Mouse (Mus musculus): ENCODE measurements at regions not wholly inside any gene's neighbourhood (a gene's known extent, or its start where the extent isn't known, plus 50 kb on each side); places are given as distances from the start of the nearest gene placed in this dataset.

GRCm38 (mm10) chr3:150752787-150753186 lies 684.9 kb upstream of the Adgrl4 start:
- DNase-seq (ENCODE audit: low spot score): no peak

DNA sequence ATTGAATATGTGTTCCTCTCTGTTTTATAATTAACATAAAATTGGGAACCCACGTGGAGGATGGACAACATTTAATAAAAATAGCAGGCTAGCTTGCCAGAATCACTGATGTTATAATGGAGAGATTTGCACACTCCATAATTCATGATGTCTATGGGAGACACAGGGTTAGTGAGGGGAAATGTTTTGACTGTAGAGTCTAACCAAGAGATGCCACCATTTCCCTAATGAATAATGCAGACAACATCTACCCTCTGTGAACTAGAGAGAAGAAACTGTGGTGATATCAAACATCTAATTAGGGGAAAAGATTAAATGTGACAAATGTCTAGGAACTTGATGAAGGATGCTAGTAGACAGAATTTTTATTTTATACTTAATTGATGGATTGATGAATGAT lies 677.8 kb upstream of the Adgrl4 start:
- DNase-seq (ENCODE audit: low spot score): no peak

DNA sequence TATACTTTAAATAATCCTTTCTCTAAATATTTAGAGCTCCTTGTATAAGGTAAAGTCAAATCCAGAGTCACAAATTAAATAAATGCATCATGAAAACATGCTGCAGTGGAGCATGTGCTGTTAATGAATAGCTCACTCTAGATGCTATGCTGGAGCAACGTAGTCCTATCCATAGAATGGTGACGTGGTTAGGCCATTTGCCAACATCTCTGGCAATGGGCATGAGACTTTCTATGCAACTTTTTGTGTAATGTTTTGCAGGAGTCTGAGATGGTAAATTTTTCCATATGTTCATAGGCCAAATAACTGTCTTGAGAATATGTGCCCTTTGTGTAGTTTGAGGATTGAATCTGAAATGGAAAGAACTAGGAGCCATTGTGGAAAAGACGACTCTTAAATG lies 653.1 kb upstream of the Adgrl4 start:
- DNase-seq (ENCODE audit: low spot score): no peak

DNA sequence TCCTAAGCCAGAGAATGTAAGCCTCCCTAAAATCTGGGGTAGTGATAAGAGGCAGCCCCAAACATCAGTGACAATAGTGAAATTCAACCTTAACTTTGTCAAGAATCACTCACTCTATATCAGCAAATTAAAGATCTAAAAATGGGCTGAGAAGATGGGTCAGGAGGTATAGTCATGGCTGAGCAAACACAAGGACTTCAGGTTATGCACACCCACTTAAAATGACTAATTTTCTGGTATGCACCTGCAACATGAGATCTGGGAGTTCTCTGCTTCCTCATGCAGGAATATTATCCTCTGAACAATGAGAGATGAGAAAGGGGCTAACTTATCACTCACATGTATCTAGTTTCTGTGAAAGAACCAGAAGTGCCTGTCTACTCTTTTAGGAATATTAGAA lies 619.9 kb upstream of the Adgrl4 start:
- no peak for DNase-seq (ENCODE audit: low spot score)

GRCm38 (mm10) chr3:150819369-150819768 lies 618.3 kb upstream of the Adgrl4 start:
- no peak for DNase-seq (ENCODE audit: low spot score)

GRCm38 (mm10) chr3:150820039-150820438 lies 617.6 kb upstream of the Adgrl4 start:
- DNase-seq (ENCODE audit: low spot score): peak; percentile 10

DNA sequence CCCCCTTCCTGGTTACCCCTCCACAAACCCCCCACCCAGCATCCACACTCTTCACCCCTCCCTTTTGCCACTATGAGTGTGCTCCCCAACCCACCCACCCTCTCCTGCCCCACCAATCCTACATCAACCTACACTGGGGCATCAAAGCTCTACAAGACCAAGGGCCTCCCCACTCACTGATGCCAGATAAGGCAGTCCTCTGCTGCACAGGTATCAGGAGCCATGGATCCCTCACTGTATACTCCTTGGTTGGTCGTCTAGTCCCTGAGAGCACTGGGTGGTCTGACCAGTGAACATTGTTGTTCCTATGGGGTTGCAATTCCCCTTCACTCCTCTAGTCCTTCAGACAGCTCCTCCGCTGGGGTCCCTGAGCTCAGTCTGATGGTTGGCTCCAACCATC lies 591.7 kb upstream of the Adgrl4 start:
- DNase-seq (ENCODE audit: low spot score): no peak

GRCm38 (mm10) chr3:150852107-150852506 lies 585.6 kb upstream of the Adgrl4 start:
- DNase-seq (ENCODE audit: low spot score): no peak

GRCm38 (mm10) chr3:150896668-150897067 lies 541.0 kb upstream of the Adgrl4 start:
- DNase-seq (ENCODE audit: low spot score): no peak

DNA sequence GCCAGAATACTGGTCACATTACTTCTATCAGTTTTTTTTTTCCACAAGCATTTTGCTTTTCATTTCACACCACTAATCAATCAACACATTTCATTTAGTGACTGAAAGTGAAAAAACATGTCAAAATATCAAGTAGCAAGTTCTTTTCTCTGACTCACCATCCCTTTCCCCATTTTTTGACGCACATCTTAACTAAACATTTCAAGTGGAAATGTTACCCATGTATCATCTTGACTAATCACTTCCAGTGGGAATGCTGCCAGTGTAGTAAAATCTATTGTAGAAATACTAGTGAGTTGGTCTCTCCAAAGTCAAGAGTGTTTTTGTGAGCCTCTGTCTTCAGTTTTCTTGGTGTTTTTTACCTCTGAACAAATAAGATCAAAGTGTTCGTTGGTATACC lies 527.6 kb upstream of the Adgrl4 start:
- DNase-seq (ENCODE audit: low spot score): no peak

- DNase-seq (ENCODE audit: low spot score): no peak
Measured at GRCm38 (mm10) chr3:150954897-150955296, 482.8 kb upstream of the Adgrl4 start.

DNA sequence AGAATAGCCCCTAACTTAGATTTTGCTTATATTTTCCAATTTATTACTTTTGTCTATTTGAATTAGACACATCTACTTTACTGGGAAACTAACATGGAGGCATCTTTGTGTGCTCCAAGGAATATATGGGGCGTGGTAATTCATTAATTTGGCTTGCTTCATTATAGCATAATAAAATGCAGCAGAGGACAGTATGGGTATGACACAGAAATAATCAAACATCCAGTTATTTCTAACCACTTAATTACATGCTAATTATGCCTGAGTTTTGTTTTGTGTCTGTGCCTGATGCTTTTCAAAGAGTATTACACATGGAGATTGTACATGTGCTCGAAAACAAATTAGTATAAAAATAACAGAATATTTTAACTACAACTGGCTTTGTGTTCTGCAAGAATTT lies 438.0 kb upstream of the Adgrl4 start:
- no peak for DNase-seq (ENCODE audit: low spot score)

DNA sequence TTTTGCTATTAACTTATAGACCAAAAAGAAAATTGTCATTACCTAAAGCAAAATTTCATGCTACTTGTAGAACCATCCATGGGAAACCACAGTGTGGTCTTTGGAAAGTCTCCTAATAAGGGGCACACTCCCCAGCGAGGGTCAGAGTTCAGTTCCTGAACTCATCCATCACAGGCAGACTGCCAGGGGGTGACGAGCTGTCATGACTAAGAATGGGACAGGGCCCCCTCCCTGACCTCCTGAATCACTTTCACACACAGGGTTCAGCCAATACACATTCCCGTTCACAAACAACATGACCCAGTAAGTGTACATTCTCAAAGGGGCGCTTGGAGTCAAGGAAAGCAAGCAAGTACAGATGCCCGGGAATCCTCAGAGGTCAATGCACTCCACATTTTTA lies 437.5 kb upstream of the Adgrl4 start:
- no peak for DNase-seq (ENCODE audit: low spot score)

DNA sequence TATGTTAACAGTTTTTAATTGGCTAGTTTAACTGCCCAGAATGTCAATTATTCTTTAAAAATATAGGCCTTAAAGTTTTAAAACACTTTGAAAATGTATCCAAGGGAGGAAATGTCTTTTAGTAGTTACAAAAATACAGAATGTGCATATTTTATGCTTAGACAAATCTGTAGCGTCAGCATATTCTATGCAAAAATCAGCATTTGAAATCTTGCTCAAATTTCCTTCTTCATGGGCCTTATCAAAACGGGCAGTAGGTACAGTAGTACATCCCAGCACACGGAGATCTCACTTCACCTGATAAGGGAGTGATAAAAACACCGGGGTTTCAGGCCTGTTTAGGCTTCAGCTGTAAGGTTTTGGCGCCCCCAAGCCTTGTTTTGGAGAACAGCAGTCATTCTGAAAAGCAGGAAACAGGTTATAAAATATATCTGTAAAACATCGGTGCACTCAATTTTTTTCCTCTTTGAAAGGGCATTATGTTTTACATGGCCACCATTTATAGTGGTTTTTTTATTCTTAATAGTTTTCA lies 435.7 kb upstream of the Adgrl4 start:
- peak; percentile 14 for DNase-seq (ENCODE audit: low spot score)

GRCm38 (mm10) chr3:151003524-151003923 lies 434.2 kb upstream of the Adgrl4 start:
- no peak for DNase-seq (ENCODE audit: low spot score)

- DNase-seq (ENCODE audit: low spot score): no peak
Measured at GRCm38 (mm10) chr3:151003990-151004389, 433.7 kb upstream of the Adgrl4 start.

DNA sequence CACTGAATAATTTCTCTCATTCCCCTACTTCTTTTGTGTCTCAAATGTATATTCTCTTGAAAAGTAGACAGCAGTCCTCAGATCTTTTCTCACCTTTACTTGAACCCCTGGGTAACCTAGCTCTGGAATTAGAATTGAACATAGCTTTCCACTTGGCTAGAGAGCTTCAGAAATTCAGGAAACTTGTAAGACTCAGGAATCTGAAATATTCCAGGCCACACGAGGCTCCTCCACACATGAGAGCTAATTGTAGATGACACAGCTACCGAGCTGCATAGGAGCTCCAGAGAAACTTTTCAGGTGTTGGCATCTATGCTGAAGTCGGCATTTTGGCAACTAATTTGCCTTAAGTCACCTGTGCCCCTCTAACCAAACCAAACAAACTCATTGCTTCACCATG lies 417.7 kb upstream of the Adgrl4 start:
- no peak for DNase-seq (ENCODE audit: low spot score)

DNA sequence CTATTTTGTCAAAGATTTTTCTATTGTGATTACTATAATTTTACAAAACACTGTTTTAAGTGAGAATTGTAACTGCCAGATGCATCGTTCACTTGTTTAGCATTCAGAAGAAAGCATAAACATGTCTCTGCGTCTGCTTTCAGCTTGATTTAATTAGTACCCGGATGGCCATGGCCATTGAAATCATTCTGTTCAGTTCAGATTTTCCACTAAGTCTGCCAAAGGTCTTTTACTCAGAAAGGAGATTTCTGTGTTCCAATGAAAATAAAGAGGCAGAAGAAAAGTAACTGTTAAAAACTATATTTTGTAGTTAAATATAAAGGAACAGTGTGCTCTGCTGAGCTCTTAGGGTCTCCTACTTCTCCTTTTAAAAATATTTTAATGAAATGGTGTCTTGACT lies 380.2 kb upstream of the Adgrl4 start:
- no peak for DNase-seq (ENCODE audit: low spot score)

DNA sequence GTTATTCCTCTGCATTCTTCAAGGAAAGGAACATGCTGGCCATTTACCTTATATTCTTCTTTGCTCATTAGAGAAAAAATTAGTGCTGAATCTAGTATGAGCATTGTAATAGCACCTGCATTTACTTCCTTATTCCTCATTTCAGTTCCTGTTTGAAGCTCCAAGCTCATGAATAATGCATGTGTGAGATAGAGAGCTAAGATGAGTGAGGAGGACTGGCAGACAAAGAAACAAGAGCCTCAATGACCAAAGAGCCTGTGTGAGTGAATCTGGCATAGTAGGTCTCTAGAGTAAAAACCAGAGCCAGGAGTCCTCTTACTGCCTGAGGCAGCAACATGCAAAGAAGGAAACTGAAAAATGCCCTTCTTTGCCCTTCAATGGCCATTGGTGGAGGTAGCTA lies 365.4 kb upstream of the Adgrl4 start:
- no peak for DNase-seq (ENCODE audit: low spot score)

DNA sequence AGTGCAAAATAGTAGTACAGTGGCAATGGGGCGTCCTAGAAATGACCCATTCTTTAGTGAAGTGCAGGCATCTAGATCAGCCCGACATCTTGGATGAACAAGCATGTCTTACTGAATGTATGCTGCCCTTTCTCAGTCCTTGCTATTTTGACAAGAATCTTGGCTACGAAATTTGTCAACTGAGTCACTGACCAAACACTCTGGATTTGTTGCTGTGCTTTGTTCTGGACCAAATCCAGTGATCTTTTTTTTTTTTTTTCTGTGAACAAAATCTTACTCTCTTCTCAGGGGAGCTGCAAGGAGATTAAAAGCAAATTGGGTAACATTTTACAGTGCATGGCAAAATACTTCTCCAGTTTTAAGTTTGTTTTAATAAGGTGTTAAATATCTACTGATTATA lies 320.9 kb upstream of the Adgrl4 start:
- no peak for DNase-seq (ENCODE audit: low spot score)

GRCm38 (mm10) chr3:151117583-151118041 lies 320.1 kb upstream of the Adgrl4 start:
- no peak for DNase-seq (ENCODE audit: low spot score)

- DNase-seq (ENCODE audit: low spot score): no peak
Measured at GRCm38 (mm10) chr3:151124131-151124530, 313.6 kb upstream of the Adgrl4 start.

- DNase-seq (ENCODE audit: low spot score): no peak
Measured at GRCm38 (mm10) chr3:151146889-151147288, 290.8 kb upstream of the Adgrl4 start.

DNA sequence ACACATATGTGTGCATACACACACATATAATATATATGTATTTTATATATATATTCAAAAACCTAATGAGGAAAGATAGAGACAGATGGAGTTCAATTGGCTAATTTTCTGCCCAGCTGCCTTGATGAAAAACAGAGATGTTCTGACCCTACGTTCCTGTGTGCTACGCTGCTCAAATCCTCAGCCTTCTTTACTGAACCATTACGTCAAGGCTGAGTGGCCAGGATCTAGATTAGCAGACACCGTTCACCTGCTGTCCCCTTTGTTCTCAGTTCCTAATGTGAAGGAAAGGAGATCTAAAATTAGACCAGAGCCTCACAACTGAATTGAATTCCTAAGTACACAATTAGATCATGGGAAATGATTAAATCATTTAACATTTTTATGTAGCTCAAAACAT lies 284.3 kb upstream of the Adgrl4 start:
- DNase-seq (ENCODE audit: low spot score): no peak

GRCm38 (mm10) chr3:151160516-151160915 lies 277.2 kb upstream of the Adgrl4 start:
- no peak for DNase-seq (ENCODE audit: low spot score)
